Mouse (Mus musculus) G1E (cell line): ENCODE results near the gene Galp.

Source experiments
- CTCF ChIP-seq: IDR thresholded peaks from 2 replicates; pipeline ENCODE4 v1.5.1; 2012; ENCODE audit warnings: low read depth, low read length, inconsistent platforms, mixed read lengths
- GATA1 ChIP-seq: IDR thresholded peaks from 2 replicates; pipeline ENCODE4 v1.6.1; 2012; ENCODE audit warnings: borderline replicate concordance, low read length, inconsistent platforms, mixed read lengths
- GATA2 ChIP-seq: IDR thresholded peaks from 2 replicates; pipeline ENCODE4 v1.6.1; 2012; ENCODE audit warnings: low read depth, low read length, inconsistent platforms, borderline replicate concordance
- POLR2AphosphoS5 ChIP-seq: IDR thresholded peaks from 2 replicates; pipeline ENCODE4 v1.6.1; 2012; ENCODE audit warnings: low read depth, low read length, inconsistent platforms; ENCODE audit not compliant: insufficient replicate concordance
- TAL1 ChIP-seq: conservative IDR thresholded peaks from 2 replicates; pipeline ENCODE4 v1.6.1; 2012; ENCODE audit warnings: low read depth, low read length, inconsistent platforms, mixed read lengths

GRCm38 (mm10) chr7:6170391-6170790 is 26.5 kb upstream of the Galp start:
- no peak for TF ChIP-seq CTCF
- no peak for TF ChIP-seq POLR2AphosphoS5
- no peak for TF ChIP-seq TAL1
- no peak for TF ChIP-seq GATA1
- no peak for TF ChIP-seq GATA2
